Mouse (Mus musculus): ENCODE measurements around the gene Gm12695.

The Gm12695 gene

GRCm38 (mm10) chr4:96683474-96683873, 101.5 kb downstream of the Gm12695 start:
- peak; percentile 52 for TF ChIP-seq CTCF (conservative IDR thresholded peaks at IDR 0.05; ENCODE audit: low read length)
- no peak for TF ChIP-seq NANOG (IDR thresholded peaks at IDR 0.05; ENCODE audit: borderline replicate concordance, low read length)
- H3K36me3 ChIP-seq (ENCODE audit: insufficient read depth, low read length) = no peaks in the 10 kb centered on the region
- no peaks in the 10 kb centered on the region for H3K4me1 ChIP-seq (replicated peaks; ENCODE audit: low read depth, low read length)
- H3K4me3 ChIP-seq (replicated peaks; ENCODE audit: low read length) = no peak overlapping the region
- no peaks in the 10 kb centered on the region for H3K27me3 ChIP-seq (ENCODE audit: insufficient read depth, low read length)
- H3K9me3 ChIP-seq (ENCODE audit: low read length) = no peaks in the 10 kb centered on the region

GRCm38 (mm10) chr4:96680966-96681365, 104.0 kb downstream of the Gm12695 start:
- no peak for TF ChIP-seq NANOG (IDR thresholded peaks at IDR 0.05; ENCODE audit: borderline replicate concordance, low read length)
- Histone ChIP-seq H3K27me3 (ENCODE audit: insufficient read depth, low read length) (no peaks in the 10 kb centered on the region), H3K4me3 (replicated peaks; ENCODE audit: low read length) (no peak overlapping the region), H3K9me3 (ENCODE audit: low read length) (no peaks in the 10 kb centered on the region), H3K4me1 (replicated peaks; ENCODE audit: low read depth, low read length) (no peaks in the 10 kb centered on the region), H3K36me3 (ENCODE audit: insufficient read depth, low read length) (no peaks in the 10 kb centered on the region)

GRCm38 (mm10) chr4:96680233-96680632, 104.8 kb downstream of the Gm12695 start:
- TF ChIP-seq NANOG (IDR thresholded peaks at IDR 0.05; ENCODE audit: borderline replicate concordance, low read length) = no peak
- no peak for TF ChIP-seq POU5F1 (IDR thresholded peaks at IDR 0.05; ENCODE audit: borderline replicate concordance, low read length)
- no peak for TF ChIP-seq CTCF (conservative IDR thresholded peaks at IDR 0.05; ENCODE audit: low read length)

More at GRCm38 (mm10) chr4:96680233-96680632, 104.8 kb downstream of the Gm12695 start:
- Histone ChIP-seq H3K36me3 (ENCODE audit: insufficient read depth, low read length) (no peaks in the 10 kb centered on the region), H3K9me3 (ENCODE audit: low read length) (no peaks in the 10 kb centered on the region), H3K27me3 (ENCODE audit: insufficient read depth, low read length) (no peaks in the 10 kb centered on the region), H3K4me3 (replicated peaks; ENCODE audit: low read length) (no peak overlapping the region), H3K4me1 (replicated peaks; ENCODE audit: low read depth, low read length) (no peaks in the 10 kb centered on the region)
